Mouse (Mus musculus): ENCODE data around the gene Naa35. TPM values are rescaled to one million over a fixed set of nuclear protein-coding genes. Genes with fewer than 3 reads are reported as not detected.

Gene Naa35
- polyA plus RNA-seq, 1 experiment from 2014 or later: 114 TPM

DNA sequence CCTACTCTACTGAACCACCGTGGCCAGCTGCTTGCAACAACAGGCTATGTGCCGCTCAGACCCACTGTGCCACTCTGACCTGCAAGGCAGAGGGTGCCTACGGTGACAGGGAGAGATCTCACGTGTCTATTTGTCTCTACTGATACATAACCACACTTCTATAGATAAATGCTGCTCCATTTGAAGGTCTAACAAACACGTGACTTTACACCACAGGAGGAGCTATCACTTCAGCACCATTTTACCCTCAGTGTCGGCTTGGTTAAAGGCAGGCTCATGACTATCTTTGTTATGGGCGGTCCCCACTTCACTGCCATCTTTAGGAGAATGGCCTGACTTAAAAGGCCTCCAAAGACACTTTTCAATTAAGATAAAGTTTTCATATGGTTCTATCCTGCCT is 97.6 kb downstream of the Naa35 start:
- Histone ChIP-seq H3K27me3 (replicated peaks; ENCODE audit: low read depth, poor library complexity, severe bottlenecking) (peaks cover 5% of the 10 kb centered on the region; the same call in 1 of the 2 replicates), H3K9me3 (no peaks in the 10 kb centered on the region), H3K4me3 (no peak overlapping the region), H3K4me1 (peaks cover 14% of the 10 kb centered on the region), H3K27ac (replicated peaks) (no peak overlapping the region), H3K36me3 (replicated peaks) (no peaks in the 10 kb centered on the region)
- no peak for DNase-seq (ENCODE audit: low spot score)
- 31% methylated on average over 7 of the region's 7 CpGs for whole genome bisulfite sequencing

DNA sequence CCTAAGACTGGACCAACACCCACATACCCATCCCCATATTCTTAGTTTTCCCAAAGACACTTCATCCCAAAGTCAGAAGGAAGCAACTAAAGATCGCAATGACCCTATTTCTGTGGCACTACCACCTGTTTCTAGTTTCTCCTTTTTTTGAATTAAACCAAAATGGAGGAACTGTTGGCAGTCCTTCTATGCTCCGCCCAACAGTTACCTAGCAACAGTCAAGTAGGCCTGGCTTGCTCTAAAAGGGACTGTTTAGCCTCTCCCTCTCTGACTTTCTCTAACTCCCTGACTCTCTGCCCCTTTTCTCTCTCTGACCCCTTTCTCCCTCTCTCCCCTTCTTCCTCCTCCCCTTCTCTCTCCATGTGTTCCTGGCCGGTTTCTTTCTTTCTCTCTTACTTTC is 100.2 kb downstream of the Naa35 start:
- no peak overlapping the region for H3K4me3 ChIP-seq
- DNase-seq (ENCODE audit: low spot score): no peak
- H3K36me3 ChIP-seq (replicated peaks): no peaks in the 10 kb centered on the region
- 79% methylated on average over 3 of the region's 3 CpGs for WGBS
- no peaks in the 10 kb centered on the region for H3K9me3 ChIP-seq
- peaks cover 5% of the 10 kb centered on the region; the same call in 1 of the 2 replicates for H3K27me3 ChIP-seq (replicated peaks; ENCODE audit: low read depth, poor library complexity, severe bottlenecking)
- peaks cover 7% of the 10 kb centered on the region for H3K4me1 ChIP-seq
- H3K27ac ChIP-seq (replicated peaks): no peak overlapping the region

Other genes starting within 250 kb of the Naa35 start
- 10.4 and 10.8 TPM in 2 replicates for gene Agtpbp1, start within 50 bp of the Naa35 start, polyA plus RNA-seq (2016; fragmentation: Nextera tagmentation; extraction: Ambion mirVana)
- gene Golm1, start 90.6 kb downstream of the Naa35 start, polyA plus RNA-seq (2016; fragmentation: Nextera tagmentation; extraction: Ambion mirVana): 99.3 and 115 TPM in 2 replicates
- not detected in 2 replicates for gene 4921517D22Rik, start 108.8 kb downstream of the Naa35 start, polyA plus RNA-seq (2016; fragmentation: Nextera tagmentation; extraction: Ambion mirVana)
- gene Spata31d1a, start 125.1 kb downstream of the Naa35 start, polyA plus RNA-seq (2016; fragmentation: Nextera tagmentation; extraction: Ambion mirVana): 0.02 and 0.14 TPM in 2 replicates
- not detected in 2 replicates for gene Spata31d1b, start 127.0 kb downstream of the Naa35 start, polyA plus RNA-seq (2016; fragmentation: Nextera tagmentation; extraction: Ambion mirVana)
- gene Spata31d1d, start 146.5 kb downstream of the Naa35 start, polyA plus RNA-seq (2016; fragmentation: Nextera tagmentation; extraction: Ambion mirVana): not detected in 2 replicates
- gene 1700014D04Rik, start 161.5 kb downstream of the Naa35 start, polyA plus RNA-seq (2016; fragmentation: Nextera tagmentation; extraction: Ambion mirVana): 0.11 and 0.21 TPM in 2 replicates
- 86.9 and 92.1 TPM in 2 replicates for gene Isca1, start 184.6 kb downstream of the Naa35 start, polyA plus RNA-seq (2016; fragmentation: Nextera tagmentation; extraction: Ambion mirVana)
- gene Gm49354, start 197.0 kb downstream of the Naa35 start, polyA plus RNA-seq (2016; fragmentation: Nextera tagmentation; extraction: Ambion mirVana): not detected in 2 replicates
- gene Tut7, start 237.9 kb downstream of the Naa35 start, polyA plus RNA-seq (2016; fragmentation: Nextera tagmentation; extraction: Ambion mirVana): 40.7 and 41.3 TPM in 2 replicates

All from embryonic facial prominence, embryonic 10.5 days (tissue).